Mouse (Mus musculus) neural tube, embryonic 14.5 days (tissue): ENCODE measurements around the gene Ttll5. TPM values are rescaled to one million over a fixed set of nuclear protein-coding genes. Genes with fewer than 3 reads are reported as not detected.

Source experiments
- polyA plus RNA-seq: library from polyadenylated mRNA; unstranded; fragments of >200 nt; fragmentation: Nextera tagmentation; extraction: Ambion mirVana; gene quantifications from 2 replicates; pipeline ENCODE4 v1.2.1, GENCODE M21; 2014

The Ttll5 gene
- polyA plus RNA-seq, 1 experiment from 2014 or later: 18.0 TPM

Other genes starting within 250 kb of the Ttll5 start
- 1.5 and 2.9 TPM in 2 replicates for gene Jdp2, start 225.6 kb upstream of the Ttll5 start, polyA plus RNA-seq
- 0.36 and 0.39 TPM in 2 replicates for gene Batf, start 138.0 kb upstream of the Ttll5 start, polyA plus RNA-seq
- 3.3 and 5.8 TPM in 2 replicates for gene Flvcr2, start 78.1 kb upstream of the Ttll5 start, polyA plus RNA-seq
- gene Erg28, start 109 bp upstream of the Ttll5 start, polyA plus RNA-seq: 88.1 and 104 TPM in 2 replicates